In the genomic region with DNA sequence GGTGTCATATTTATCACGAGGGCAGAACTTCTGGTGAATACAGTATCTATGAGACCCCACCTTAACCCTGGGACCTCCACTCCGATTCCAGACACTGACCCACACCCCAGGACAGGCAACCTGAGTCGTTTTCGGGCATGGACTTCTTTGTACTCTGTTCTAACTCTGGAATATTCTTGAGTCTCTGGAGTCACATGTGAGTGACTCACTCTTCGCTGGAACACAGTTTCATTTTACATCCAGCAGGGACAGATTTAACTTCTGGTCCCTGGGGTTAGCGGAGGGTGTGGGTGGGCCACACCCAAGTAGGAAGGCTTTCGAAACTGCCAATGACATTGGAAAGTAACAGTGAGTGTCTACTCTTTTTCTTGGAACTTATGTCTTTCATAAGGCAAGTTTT, we compare ENCODE assay signal across 9 mouse cellular contexts. TPM values are rescaled to one million over a fixed set of nuclear protein-coding genes. Genes with fewer than 3 reads are reported as not detected.
A peak's percentile ranks its signal among the peaks of the same experiment; 100 is the strongest.
DNase-seq lines count a peak whose midpoint lies in the region.
"Had no signal": no experiment of that assay in that cellular context is flagged by ENCODE, and none has a peak within 500 bp of the region (broad histone marks: within the 10 kb centered on the region; RNA-seq: fewer than 3 reads in every experiment).

No protein-coding gene starts in this region.

- no peak overlapping the region for H3K4me3 ChIP-seq in embryonic facial prominence, embryonic 10.5 days

- DNase-seq in gastrocnemius, adult 18-20 months (ENCODE audit: low spot score): peak; percentile 76
- DNase-seq in gastrocnemius, postnatal 10 days: no peak
- peak; percentile 71 for DNase-seq in 3134 (ENCODE audit: extremely low read depth, insufficient read length, low spot score)
- DNase-seq in adrenal gland, postnatal 36 days: peak; percentile 14 to 43
- peak; percentile 78 for DNase-seq in large intestine, adult 2 months (ENCODE audit: low read depth, low spot score)
- DNase-seq in cerebellum, postnatal 4 days (ENCODE audit: low spot score in 2 of 2): no peak
- no peak for DNase-seq in urinary bladder, postnatal 25 days (ENCODE audit: low spot score)
- no peak for DNase-seq in embryonic facial prominence, embryonic 10.5 days (ENCODE audit: low spot score)
- DNase-seq: liver, postnatal 0 days had no signal

- H3K4me1 ChIP-seq in embryonic facial prominence, embryonic 10.5 days: no peaks in the 10 kb centered on the region

- H3K27me3 ChIP-seq in embryonic facial prominence, embryonic 10.5 days (replicated peaks; ENCODE audit: low read depth, poor library complexity, severe bottlenecking): no peaks in the 10 kb centered on the region

- 22% methylated on average over 7 of the region's 7 CpGs for WGBS in large intestine, adult 2 months
- 86% methylated on average over 7 of the region's 7 CpGs for WGBS in embryonic facial prominence, embryonic 10.5 days

- H3K36me3 ChIP-seq in embryonic facial prominence, embryonic 10.5 days (replicated peaks): no peaks in the 10 kb centered on the region

- H3K9me3 ChIP-seq in embryonic facial prominence, embryonic 10.5 days: no peaks in the 10 kb centered on the region

- no peak overlapping the region for H3K27ac ChIP-seq in embryonic facial prominence, embryonic 10.5 days (replicated peaks)

RNA-seq across cellular contexts. Expression of a gene that starts 20.8 kb away (rescaled TPM):
- total RNA-seq in gastrocnemius, adult 18-20 months (2021): 10 to 100 TPM; 14.6 to 28.1 TPM
- total RNA-seq in gastrocnemius, postnatal 10 days (2021): 10 to 100 TPM; 26.8 to 31.3 TPM
- 10 to 100 TPM; 62.8 to 72.5 TPM for total RNA-seq in adrenal gland, postnatal 36 days (2021)
- polyA plus RNA-seq in large intestine, adult 2 months (2012; rRNA removed): 290 and 706 TPM in 2 replicates
- polyA plus RNA-seq in embryonic facial prominence, embryonic 10.5 days (2016; fragmentation: Nextera tagmentation; extraction: Ambion mirVana): 6.8 and 7.0 TPM in 2 replicates

RNA-seq across cellular contexts. Expression of a gene that starts 39.4 kb away (rescaled TPM):
- 1 to 10 TPM; 1.9 to 2.2 TPM for total RNA-seq in gastrocnemius, adult 18-20 months (2021)
- total RNA-seq in gastrocnemius, postnatal 10 days (2021): 1 to 10 TPM; 3.9 to 5.8 TPM
- 10 to 100 TPM; 14.6 to 24.3 TPM for total RNA-seq in adrenal gland, postnatal 36 days (2021)
- 7.1 and 9.5 TPM in 2 replicates for polyA plus RNA-seq in large intestine, adult 2 months (2012; rRNA removed)
- 36.2 and 36.3 TPM in 2 replicates for polyA plus RNA-seq in embryonic facial prominence, embryonic 10.5 days (2016; fragmentation: Nextera tagmentation; extraction: Ambion mirVana)

Comparison
In these comparisons a context has a peak if more than half of its experiments do, and no peak if none do; other contexts are left out.
1. DNase-seq: peak in gastrocnemius, adult 18-20 months (single experiment), 3134 (single experiment), adrenal gland, postnatal 36 days (2 of 2) and large intestine, adult 2 months (single experiment); none in gastrocnemius, postnatal 10 days (single experiment), cerebellum, postnatal 4 days (0 of 2), urinary bladder, postnatal 25 days (single experiment) and embryonic facial prominence, embryonic 10.5 days (single experiment).